Mouse (Mus musculus): Measurements from ENCODE around the gene Fam20b.
A peak's percentile ranks its signal among the peaks of the same experiment; 100 is the strongest.

The Fam20b gene

DNA sequence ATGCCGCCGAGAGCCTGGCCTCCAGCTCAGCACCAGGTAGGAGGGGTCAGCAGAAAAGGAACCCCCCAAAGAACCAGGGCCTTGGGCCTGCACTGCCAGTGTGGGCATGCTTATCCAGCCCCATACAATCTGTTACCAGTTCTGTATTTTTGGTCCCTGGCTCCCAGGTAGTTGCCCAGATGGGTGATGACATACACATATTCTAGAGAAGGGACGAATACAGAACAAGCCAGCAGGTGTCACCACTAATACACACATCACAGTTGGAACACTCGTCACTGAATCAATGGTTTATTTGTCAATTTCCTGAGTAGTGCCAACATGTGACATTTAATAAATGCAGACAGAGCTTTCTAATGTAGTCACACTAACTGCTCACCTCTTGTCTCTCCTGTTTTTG is 78.3 kb downstream of the Fam20b start:
- no peak for DNase-seq (ENCODE audit: low read depth, low spot score)

DNA sequence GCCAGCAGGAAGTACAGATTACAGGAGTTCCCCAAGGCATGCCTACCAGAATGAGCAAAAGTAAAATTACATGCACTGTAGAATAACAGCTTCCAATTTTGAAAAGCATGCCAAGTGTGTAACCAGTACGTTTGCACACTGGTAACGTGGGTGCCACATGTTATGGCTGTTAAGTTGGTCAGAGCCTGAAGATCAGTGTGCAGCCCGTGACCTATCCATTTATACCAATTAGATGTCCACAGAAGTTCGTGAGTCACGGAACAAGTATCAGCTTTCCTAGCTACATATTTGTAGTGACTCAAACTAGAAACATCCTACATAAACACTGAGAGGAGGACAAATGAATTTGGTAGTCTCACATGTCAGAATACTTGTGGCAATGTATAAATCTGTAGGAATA is 79.4 kb downstream of the Fam20b start:
- DNase-seq (ENCODE audit: low read depth, low spot score) = no peak

- no peak for DNase-seq (ENCODE audit: low read depth, low spot score)
Observed at GRCm38 (mm10) chr1:156635148-156635547, 83.7 kb downstream of the Fam20b start.

- DNase-seq (ENCODE audit: low read depth, low spot score) = peak; percentile 36
Observed at GRCm38 (mm10) chr1:156633095-156633494, 85.8 kb downstream of the Fam20b start.

GRCm38 (mm10) chr1:156630965-156631364 is 87.9 kb downstream of the Fam20b start:
- no peak for DNase-seq (ENCODE audit: low read depth, low spot score)

- no peak for DNase-seq (ENCODE audit: low read depth, low spot score)
Observed at GRCm38 (mm10) chr1:156629984-156630383, 88.9 kb downstream of the Fam20b start.

All from skeletal muscle tissue, adult 2 months (tissue).